20 mouse cellular contexts compared by ENCODE assay signal in genomic region chr5:151236411-151236810, GRCm38 (mm10).
"Had no signal": no experiment of that assay in that cellular context is flagged by ENCODE, and none has a peak within 500 bp of the region (broad histone marks: within the 10 kb centered on the region; RNA-seq: fewer than 3 reads in every experiment).

No protein-coding gene starts in this region.

- H3K4me3 ChIP-seq: liver, embryonic 15.5 days; lung, embryonic 15.5 days; midbrain, embryonic 10.5 days; midbrain, embryonic 12.5 days; myocyte; neural tube, embryonic 13.5 days; neural tube, embryonic 15.5 days; stomach, embryonic 15.5 days had no signal

- H3K4me2 ChIP-seq: liver, embryonic 15.5 days; lung, embryonic 15.5 days; midbrain, embryonic 12.5 days; neural tube, embryonic 13.5 days; neural tube, embryonic 15.5 days; stomach, embryonic 15.5 days had no signal

- H3K27me3 ChIP-seq: lung, embryonic 15.5 days; stomach, embryonic 15.5 days had no signal

- DNase-seq: liver, postnatal 0 days; lung, adult 2 months; lung, postnatal 14 days; lung, postnatal 4 days; midbrain, embryonic 14.5 days; right cerebral cortex, postnatal 14 days; thymus, adult 2 months; thymus, postnatal 25 days; thymus, postnatal 4 days had no signal

- H3K9ac ChIP-seq: liver, embryonic 15.5 days; liver, postnatal 0 days; lung, embryonic 15.5 days; midbrain, embryonic 12.5 days; neural tube, embryonic 13.5 days; neural tube, embryonic 15.5 days; stomach, embryonic 15.5 days had no signal

- H3K27ac ChIP-seq: liver, embryonic 15.5 days; lung, embryonic 15.5 days; midbrain, embryonic 10.5 days; midbrain, embryonic 12.5 days; neural tube, embryonic 13.5 days; neural tube, embryonic 15.5 days; stomach, embryonic 15.5 days; stomach, postnatal 0 days had no signal

- H3K36me3 ChIP-seq: liver, embryonic 15.5 days; lung, embryonic 15.5 days; midbrain, embryonic 10.5 days; midbrain, embryonic 12.5 days; neural tube, embryonic 13.5 days; neural tube, embryonic 15.5 days; stomach, embryonic 15.5 days had no signal

- H3K9me3 ChIP-seq: liver, embryonic 15.5 days; lung, embryonic 15.5 days; midbrain, embryonic 10.5 days; midbrain, embryonic 12.5 days; neural tube, embryonic 13.5 days; neural tube, embryonic 15.5 days; stomach, embryonic 15.5 days had no signal

- H3K4me1 ChIP-seq: liver, embryonic 15.5 days had no signal

- ATAC-seq: liver, postnatal 0 days; lung, postnatal 0 days; midbrain, embryonic 16.5 days had no signal
